Mouse (Mus musculus) limb, embryonic 11.5 days (tissue): Measurements from ENCODE around the gene Vps51. TPM values are rescaled to one million over a fixed set of nuclear protein-coding genes. Genes with fewer than 3 reads are reported as not detected.

Experiments
- ATAC-seq: fragments of 200-750 bp; cut with Nextera tagmentation; 2 replicates; pipeline ENCODE4 v1.8.0; 2017; ENCODE audit warnings: low read depth; ENCODE audit not compliant: insufficient number of reproducible peaks, low FRiP score, low TSS enrichment
- DNase-seq: peaks from one replicate; pipeline ENCODE4 v3.0.0-alpha.2; 2015; ENCODE audit warnings: low spot score
- H3K27ac ChIP-seq: fragments of 300-500 bp; sonication (generic); replicated peaks from 2 replicates; pipeline ENCODE4 v1.5.1; 2014; ENCODE audit warnings: low read depth, mild to moderate bottlenecking, low read length
- H3K27me3 ChIP-seq: fragments of 300-500 bp; sonication (generic); 2 replicates; pipeline ENCODE4 v1.6.1; 2014; ENCODE audit warnings: mild to moderate bottlenecking, low read length, mixed read lengths; ENCODE audit not compliant: control insufficient read depth, insufficient read depth
- H3K36me3 ChIP-seq: fragments of 300-500 bp; sonication (generic); 2 replicates; pipeline ENCODE4 v1.6.1; 2014; ENCODE audit warnings: mild to moderate bottlenecking, low read length, moderate library complexity, mixed read lengths; ENCODE audit not compliant: control insufficient read depth, insufficient read depth
- H3K4me1 ChIP-seq: fragments of 300-500 bp; sonication (generic); 2 replicates; pipeline ENCODE4 v1.6.1; 2014; ENCODE audit warnings: low read length, mixed read lengths; ENCODE audit not compliant: control insufficient read depth, insufficient read depth
- H3K4me2 ChIP-seq: fragments of 300-500 bp; sonication (generic); 2 replicates; pipeline ENCODE4 v1.6.1; 2014; ENCODE audit warnings: low read depth, mild to moderate bottlenecking, moderate library complexity; ENCODE audit not compliant: severe bottlenecking
- H3K4me3 ChIP-seq: fragments of 300-500 bp; sonication (generic); 2 replicates; pipeline ENCODE4 v1.5.1; 2014; ENCODE audit warnings: low read depth, low read length
- H3K9ac ChIP-seq: fragments of 300-500 bp; sonication (generic); 2 replicates; pipeline ENCODE4 v1.6.1; 2014; ENCODE audit warnings: mild to moderate bottlenecking, low read length
- H3K9me3 ChIP-seq: fragments of 300-500 bp; sonication (generic); 2 replicates; pipeline ENCODE4 v1.6.1; 2016; ENCODE audit warnings: low read length; ENCODE audit not compliant: control insufficient read depth
- WGBS: fragments of 180-500 bp; shearing (Covaris S2); extraction: QIAGEN DNeasy Blood & Tissue Kit; methylation state at CpG from one replicate; pipeline ENCODE4 v1.1.7; 2014; 5-methylcytosine and 5-hydroxymethylcytosine counted together
- polyA plus RNA-seq: library from polyadenylated mRNA; unstranded; fragments of >200 nt; fragmentation: Nextera tagmentation; extraction: Ambion mirVana; gene quantifications from 2 replicates; pipeline ENCODE4 v1.2.1, GENCODE M21; 2014

Vps51 gene
- polyA plus RNA-seq, 1 experiment from 2014 or later = 52.1 TPM

DNA sequence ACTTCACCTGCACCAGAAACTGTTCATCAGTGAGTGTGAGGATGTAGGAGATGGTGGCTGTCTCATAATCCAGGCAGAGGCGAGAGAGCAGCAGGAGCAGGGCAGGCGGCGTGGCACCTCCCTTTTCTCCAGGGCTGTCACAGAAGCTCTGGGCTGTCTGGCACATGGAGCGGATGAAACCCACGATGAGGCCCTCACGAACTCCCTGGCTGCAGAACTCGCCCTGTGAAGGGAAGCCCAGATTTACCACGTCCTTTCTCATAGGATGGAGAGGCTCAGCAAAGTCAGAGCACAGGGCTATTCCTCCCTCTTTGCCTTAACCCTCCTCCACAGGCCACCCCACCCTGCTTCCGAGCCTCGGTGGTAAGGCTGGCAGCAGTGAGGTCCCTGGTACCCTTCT lies 7.2 kb downstream of the Vps51 start:
- Histone ChIP-seq H3K27me3 (no peaks in the 10 kb centered on the region), H3K4me3 (no peak overlapping the region), H3K36me3 (peaks cover 14% of the 10 kb centered on the region; the same call in 1 of the 2 replicates), H3K9ac (no peak overlapping the region), H3K27ac (no peak overlapping the region), H3K9me3 (no peaks in the 10 kb centered on the region), H3K4me1 (peaks cover 14% of the 10 kb centered on the region; the same call in 1 of the 2 replicates), H3K4me2 (no peak overlapping the region)
- 92% methylated on average over 10 of the region's 10 CpGs for WGBS
- no peak for ATAC-seq
- DNase-seq = no peak

GRCm38 (mm10) chr19:6068951-6069350 lies 8.1 kb downstream of the Vps51 start:
- DNase-seq (no peak), ATAC-seq (no peak)
- H3K4me1 ChIP-seq = peaks cover 14% of the 10 kb centered on the region; the same call in 1 of the 2 replicates
- no peaks in the 10 kb centered on the region for H3K27me3 ChIP-seq
- H3K4me3 ChIP-seq = no peak overlapping the region
- H3K9ac ChIP-seq = no peak overlapping the region
- WGBS = 88% methylated on average over 4 of the region's 4 CpGs
- H3K36me3 ChIP-seq = peaks cover 12% of the 10 kb centered on the region; the same call in 1 of the 2 replicates
- no peak overlapping the region for H3K4me2 ChIP-seq
- no peak overlapping the region for H3K27ac ChIP-seq
- H3K9me3 ChIP-seq = no peaks in the 10 kb centered on the region

GRCm38 (mm10) chr19:6067724-6068415 lies 9.2 kb downstream of the Vps51 start, which contains the start of gene Tm7sf2:
Tm7sf2 (minus strand) TSS chr19:6068373.
- 10% methylated on average over 33 of the region's 33 CpGs for WGBS
- H3K27ac ChIP-seq = peak within 1 kb of the TSS; percentile 75; the same call in 1 of the 2 replicates
- DNase-seq (peak; percentile 90), ATAC-seq (peak; percentile 89)
- peak within 1 kb of the TSS; percentile 54 for H3K4me3 ChIP-seq
- H3K9me3 ChIP-seq = no peaks in the 10 kb centered on the region
- peak within 1 kb of the TSS; percentile 57 for H3K9ac ChIP-seq
- peaks cover 12% of the 10 kb centered on the region; the same call in 1 of the 2 replicates for H3K36me3 ChIP-seq
- H3K4me1 ChIP-seq = peaks cover 14% of the 10 kb centered on the region; the same call in 1 of the 2 replicates
- peak within 1 kb of the TSS; percentile 96 for H3K4me2 ChIP-seq
- H3K27me3 ChIP-seq = no peaks in the 10 kb centered on the region

DNA sequence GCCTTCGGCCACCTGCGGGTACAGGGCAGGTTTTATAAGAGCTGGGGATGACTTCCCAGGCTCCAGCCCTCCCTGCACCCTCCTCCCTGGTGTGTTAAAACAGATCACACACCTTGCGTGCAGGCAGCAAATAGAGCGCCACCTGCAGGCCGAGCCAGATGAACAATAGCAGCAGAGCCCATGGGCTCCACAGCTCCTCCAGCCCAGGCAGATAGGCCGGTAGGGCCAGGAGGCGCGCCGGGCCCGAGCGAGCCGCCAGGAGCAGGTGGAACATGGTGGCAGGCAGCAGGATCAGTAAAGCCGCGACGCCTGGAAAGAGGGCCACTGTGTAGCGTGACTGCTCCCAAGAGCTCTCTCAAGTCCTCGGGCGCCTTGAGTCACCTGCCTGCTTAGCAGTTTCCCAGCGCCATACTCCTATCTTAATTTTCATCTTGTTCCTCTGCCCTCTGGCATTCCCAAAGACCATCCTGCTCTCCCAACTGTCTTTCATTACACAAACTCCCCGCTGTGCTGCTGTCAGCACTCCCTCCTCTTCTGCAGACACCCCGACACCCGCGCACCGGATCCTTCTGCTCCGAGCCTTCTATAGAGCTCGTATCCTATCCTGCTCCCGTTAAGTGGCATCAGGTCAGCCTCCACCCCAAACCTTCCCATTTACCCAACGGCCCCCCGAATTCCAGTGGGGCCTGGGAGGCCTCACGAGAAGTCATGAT lies 9.9 kb downstream of the Vps51 start:
- peak; percentile 58 for ATAC-seq
- Histone ChIP-seq H3K36me3 (peaks cover 12% of the 10 kb centered on the region; the same call in 1 of the 2 replicates), H3K9me3 (no peaks in the 10 kb centered on the region), H3K4me1 (peaks cover 21% of the 10 kb centered on the region), H3K9ac (peak overlapping the region; percentile 57), H3K27ac (peak overlapping the region; percentile 75; the same call in 1 of the 2 replicates), H3K4me2 (peak overlapping the region; percentile 96), H3K27me3 (no peaks in the 10 kb centered on the region), H3K4me3 (peak overlapping the region; percentile 54)
- WGBS = 1% methylated on average over 30 of the region's 30 CpGs
- DNase-seq = peak; percentile 92

GRCm38 (mm10) chr19:6066571-6066970 lies 10.5 kb downstream of the Vps51 start:
- WGBS = 33% methylated on average over 5 of the region's 5 CpGs
- DNase-seq (no peak), ATAC-seq (no peak)
- Histone ChIP-seq H3K9me3 (no peaks in the 10 kb centered on the region), H3K4me2 (peak overlapping the region; percentile 96), H3K27me3 (no peaks in the 10 kb centered on the region), H3K4me3 (peak overlapping the region; percentile 54), H3K9ac (peak overlapping the region; percentile 57), H3K36me3 (peaks cover 12% of the 10 kb centered on the region; the same call in 1 of the 2 replicates), H3K4me1 (peaks cover 25% of the 10 kb centered on the region), H3K27ac (peak overlapping the region; percentile 75; the same call in 1 of the 2 replicates)

- Histone ChIP-seq H3K9me3 (no peaks in the 10 kb centered on the region), H3K27me3 (no peaks in the 10 kb centered on the region), H3K27ac (no peak overlapping the region), H3K4me2 (peak overlapping the region; percentile 90; the same call in 1 of the 2 replicates), H3K9ac (no peak overlapping the region), H3K4me1 (peaks cover 23% of the 10 kb centered on the region), H3K4me3 (peak overlapping the region; percentile 82; the same call in 1 of the 2 replicates), H3K36me3 (peaks cover 3% of the 10 kb centered on the region; the same call in 1 of the 2 replicates)
- ATAC-seq = no peak
- WGBS = 94% methylated on average over 6 of the region's 6 CpGs
- DNase-seq = no peak
These were observed 13.9 kb downstream of the Vps51 start for GRCm38 (mm10) chr19:6063081-6063480.

DNA sequence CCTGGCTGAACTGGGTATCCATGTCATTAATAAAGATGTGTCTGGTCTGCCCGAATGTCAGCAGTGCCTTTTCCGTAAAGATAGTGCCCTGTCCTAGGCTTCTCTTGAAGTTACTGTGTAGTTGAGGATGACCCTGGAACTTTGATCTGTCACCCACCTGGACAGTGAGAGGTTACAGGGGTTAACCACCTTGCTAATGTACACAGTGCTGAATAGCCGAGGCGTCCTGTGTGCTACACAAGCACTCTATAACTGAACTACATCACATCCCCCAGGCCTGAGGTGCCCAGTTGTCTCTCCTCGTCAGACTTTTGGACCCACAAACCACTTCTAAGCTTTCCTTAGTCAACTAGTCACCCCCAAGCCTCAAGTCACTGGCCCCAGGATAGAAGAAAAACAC lies 14.6 kb downstream of the Vps51 start:
- H3K4me1 ChIP-seq = peaks cover 19% of the 10 kb centered on the region
- no peak overlapping the region for H3K27ac ChIP-seq
- no peaks in the 10 kb centered on the region for H3K27me3 ChIP-seq
- H3K36me3 ChIP-seq = peaks cover 3% of the 10 kb centered on the region; the same call in 1 of the 2 replicates
- WGBS = 70% methylated on average over 5 of the region's 5 CpGs
- ATAC-seq (no peak), DNase-seq (no peak)
- peak overlapping the region; percentile 90; the same call in 1 of the 2 replicates for H3K9ac ChIP-seq
- H3K4me3 ChIP-seq = peak overlapping the region; percentile 82
- no peaks in the 10 kb centered on the region for H3K9me3 ChIP-seq
- peak overlapping the region; percentile 90 for H3K4me2 ChIP-seq

DNA sequence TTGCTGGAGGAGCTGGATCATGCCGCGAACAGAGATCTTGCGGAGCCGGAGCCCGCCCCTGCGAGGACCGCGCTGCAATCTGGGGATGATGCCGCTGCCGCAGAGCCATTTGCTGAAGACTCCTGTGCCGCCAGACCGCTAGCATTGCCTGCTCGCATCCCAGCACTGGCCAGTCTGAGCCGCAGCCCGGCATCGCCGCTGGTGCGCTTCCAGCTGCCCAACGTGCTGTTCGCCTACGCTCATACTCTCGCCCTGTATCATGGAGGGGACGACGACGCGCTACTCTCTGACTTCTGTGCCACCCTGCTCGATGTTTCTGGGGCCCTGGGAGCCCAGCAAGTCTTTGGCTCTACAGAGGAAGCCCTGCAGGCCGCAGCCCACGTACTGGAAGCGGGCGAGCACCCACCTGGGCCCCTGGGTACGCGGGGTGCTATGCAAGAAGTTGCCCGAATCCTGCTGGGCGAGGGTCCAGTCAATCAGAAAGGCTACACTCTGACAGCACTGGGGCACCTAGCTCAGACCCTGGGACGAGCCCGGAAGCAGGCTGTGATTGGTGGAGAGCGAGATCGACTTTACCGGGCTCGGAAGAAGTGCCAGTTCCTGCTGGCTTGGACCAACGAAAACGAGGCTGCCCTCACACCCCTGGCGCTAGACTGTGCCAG lies 15.3 kb downstream of the Vps51 start:
- no peak for ATAC-seq
- DNase-seq = peak; percentile 48
- Histone ChIP-seq H3K4me3 (peak overlapping the region; percentile 82), H3K36me3 (peaks cover 3% of the 10 kb centered on the region; the same call in 1 of the 2 replicates), H3K9me3 (no peaks in the 10 kb centered on the region), H3K4me2 (peak overlapping the region; percentile 90), H3K27ac (peak overlapping the region; percentile 84), H3K4me1 (peaks cover 18% of the 10 kb centered on the region), H3K27me3 (no peaks in the 10 kb centered on the region), H3K9ac (peak overlapping the region; percentile 90)
- 2% methylated on average over 43 of the region's 44 CpGs for WGBS
